Mouse (Mus musculus) urinary bladder, postnatal 25 days (tissue): ENCODE data around the gene Mtmr12.
"Not testable (repeated sequence)": the region's sequence is repeated elsewhere in the genome, so short reads cannot be mapped to it uniquely, and the experiment has no call there.

Experiments used
- DNase-seq: peaks from one replicate; pipeline ENCODE4 v3.0.0; 2022; ENCODE audit warnings: low spot score

Gene Mtmr12

DNA sequence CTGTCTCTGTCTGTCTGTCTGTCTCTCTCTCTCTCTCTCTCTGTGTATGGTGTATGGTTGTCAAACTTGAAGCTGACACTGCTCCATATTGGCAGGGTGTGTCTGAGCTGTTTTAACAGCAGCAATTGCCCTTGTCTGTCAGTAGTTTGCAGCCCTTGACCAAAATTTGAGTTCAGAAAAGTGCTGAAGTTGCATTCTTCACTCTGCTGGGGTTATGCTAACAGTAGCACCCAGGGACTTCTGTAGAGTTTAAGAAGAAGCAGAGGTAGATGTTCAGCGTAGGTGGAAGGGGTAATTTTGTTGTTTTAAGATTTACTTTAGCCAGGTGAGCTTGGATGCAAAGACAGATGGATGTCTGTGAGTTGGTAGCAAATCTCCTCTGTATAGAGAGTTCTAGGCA lies 7.4 kb downstream of the Mtmr12 start:
- DNase-seq: no peak

DNA sequence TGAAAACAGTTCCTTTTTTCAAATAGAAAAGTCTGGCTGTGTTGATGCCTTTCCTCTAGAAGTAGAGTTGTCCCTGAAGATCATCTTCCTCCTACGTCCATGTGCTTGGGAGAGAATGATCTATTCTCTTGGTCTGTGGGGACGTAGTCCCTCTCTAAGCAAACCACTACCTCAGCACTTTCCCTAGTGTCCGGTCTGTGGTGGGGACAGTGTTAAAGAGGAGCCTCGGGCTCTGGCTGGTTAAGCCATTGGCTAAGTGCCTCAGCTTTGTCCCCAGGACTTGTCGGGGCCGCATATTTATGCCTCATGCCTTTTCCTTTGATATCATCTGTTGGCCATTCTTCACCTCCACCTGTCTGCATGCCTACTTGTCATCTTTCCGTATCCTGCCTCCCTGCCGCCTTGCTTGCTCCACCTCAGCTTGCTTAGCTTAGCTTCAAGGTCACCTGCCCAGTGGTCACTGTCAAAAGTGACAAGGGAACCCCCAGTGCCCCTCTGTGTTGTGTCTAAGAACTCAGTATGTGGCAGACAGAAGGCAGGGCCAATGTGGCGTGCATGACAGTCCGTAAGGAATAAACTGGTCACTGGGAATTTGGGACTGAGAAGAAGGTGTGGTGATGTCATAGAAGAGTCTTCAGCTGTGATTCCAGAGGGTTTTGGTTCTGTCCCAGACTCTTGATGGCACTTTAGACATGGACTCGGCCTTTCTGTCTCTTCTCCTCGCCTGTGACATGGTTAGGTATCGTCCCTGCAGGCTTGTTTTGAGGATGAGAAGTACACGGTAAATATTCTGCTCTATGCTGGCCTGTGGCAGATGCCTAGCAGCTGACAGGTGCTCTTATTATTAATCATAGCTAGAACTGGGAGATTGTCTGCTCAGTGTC lies 9.9 kb downstream of the Mtmr12 start:
- DNase-seq: no peak

DNA sequence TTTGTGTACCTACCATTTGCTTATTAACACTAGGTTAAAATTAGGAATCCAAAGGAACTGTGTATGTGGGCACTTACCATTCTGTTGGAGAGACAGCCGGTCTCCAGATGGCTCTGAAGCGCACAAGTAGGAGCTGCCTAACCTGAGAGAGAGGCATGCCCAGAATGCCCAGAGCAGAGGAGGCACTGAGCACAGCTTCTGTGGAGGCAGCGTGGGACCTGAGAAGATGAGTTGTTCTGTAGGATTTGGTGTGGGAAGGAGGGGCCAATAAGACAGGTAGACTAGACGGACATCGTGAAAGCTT lies 10.5 kb downstream of the Mtmr12 start:
- no peak for DNase-seq

DNA sequence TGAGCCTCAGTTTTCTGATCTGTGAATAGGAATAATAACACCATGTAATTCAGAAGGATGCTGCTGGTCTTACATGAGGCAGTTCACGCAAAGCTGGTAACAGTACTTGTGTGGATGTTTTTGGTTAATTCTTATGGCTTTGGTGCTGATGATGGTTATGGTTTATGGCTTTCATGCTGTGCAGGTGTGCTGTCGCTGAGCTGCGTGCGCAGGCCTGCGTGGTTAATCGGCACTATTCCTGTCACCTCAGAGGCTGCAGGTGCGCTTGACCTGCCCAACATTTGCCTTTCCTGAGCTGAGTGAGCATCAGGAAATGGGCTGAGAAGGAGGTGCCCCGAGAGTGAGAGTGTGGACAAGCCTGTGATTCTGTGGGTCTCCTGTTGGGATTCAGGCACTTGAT lies 11.3 kb downstream of the Mtmr12 start:
- no peak for DNase-seq

DNA sequence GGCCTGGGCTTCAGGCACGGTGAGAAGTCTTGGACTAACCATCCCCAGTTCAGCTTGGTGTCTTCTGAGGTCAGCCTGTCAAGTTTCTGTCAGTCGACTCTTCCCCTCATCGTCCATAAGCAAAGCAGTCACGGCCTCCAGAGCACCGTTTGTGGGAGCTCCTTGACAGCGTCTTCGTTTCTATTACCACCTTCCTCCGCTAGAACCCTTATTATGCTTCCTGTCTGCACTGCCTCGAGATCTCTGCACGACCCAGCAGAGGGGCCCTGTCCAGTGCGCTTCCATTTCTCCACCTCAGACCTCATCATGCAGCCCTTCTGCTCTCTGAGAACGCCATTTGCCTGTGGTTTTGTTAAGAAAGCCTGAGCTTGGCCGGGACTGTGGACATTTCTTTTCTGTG lies 12.0 kb downstream of the Mtmr12 start:
- no peak for DNase-seq

DNA sequence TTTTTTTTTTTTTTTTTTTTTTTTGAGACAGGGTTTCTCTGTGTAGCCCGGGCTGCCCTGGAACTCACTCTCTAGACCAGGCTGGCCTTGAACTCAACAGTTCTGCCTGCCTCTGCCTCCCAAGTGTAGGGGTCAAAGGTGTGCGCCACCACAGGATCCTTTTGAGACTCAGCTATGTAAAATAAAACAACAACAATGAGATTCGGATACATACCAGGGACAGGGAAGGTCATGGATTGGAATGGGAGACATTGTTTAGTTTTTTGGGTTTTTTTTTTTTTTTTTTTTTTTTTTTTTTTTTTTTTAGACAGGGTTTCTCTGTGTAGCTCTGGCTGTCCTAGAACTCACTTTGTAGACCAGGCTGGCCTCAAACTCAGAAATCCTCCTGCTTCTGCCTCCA lies 12.5 kb downstream of the Mtmr12 start:
- not testable (repeated sequence) for DNase-seq

DNA sequence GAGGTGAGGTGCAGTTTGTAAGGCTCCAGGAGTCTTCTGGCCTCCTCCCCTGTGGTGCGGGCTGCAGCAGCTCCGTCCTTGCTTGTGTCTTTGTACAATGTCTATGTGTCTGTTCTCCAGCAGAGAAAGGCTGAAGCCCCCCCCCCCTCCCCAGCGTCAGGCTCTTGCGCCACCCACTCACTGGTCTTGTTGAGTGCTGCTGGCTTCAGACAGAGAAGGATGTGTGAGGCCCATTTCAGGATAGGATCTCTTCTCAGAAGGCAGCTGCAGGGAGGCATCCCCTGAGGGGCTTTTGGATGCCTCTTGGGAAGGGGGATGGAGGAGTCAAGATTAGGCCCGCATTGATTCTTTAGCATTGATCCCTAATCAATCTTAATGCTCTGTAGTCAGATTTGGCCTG lies 13.0 kb downstream of the Mtmr12 start:
- DNase-seq: no peak

DNA sequence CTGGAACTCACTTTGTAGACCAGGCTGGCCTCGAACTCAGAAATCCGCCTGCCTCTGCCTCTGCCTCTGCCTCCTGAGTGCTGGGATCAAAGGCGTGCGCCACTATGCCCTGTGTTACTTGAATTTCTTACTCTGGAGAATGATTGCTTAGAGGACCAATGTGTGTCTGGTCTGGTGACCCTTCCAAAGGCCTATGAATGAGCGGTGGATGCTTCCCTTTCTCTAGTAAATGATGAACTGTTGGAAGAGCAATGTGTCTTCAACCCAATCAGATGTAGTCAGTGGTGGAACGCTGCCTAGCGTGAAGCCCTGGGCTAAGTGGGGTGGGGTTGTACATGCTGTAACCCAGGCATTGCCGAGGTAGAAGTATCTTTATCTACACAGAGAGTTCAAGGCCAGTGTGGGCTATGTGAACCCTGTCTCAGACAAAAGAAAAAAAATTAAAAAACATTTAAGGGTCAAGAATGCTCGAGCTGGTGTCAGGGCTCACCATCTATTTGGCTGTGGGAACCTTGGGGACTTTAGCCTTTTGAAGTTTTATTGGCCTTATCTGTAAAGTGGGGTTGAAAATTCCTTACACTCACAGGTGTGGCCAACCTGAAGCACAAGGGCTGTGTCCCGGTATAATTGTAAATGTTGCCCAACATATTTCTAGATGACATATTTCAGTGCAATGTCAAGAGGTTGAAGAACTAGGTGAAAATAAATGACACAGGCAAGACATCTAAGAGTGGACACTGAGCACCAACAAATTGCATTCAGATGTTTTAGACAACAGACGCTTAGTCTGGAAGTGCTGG lies 14.0 kb downstream of the Mtmr12 start:
- no peak for DNase-seq

DNA sequence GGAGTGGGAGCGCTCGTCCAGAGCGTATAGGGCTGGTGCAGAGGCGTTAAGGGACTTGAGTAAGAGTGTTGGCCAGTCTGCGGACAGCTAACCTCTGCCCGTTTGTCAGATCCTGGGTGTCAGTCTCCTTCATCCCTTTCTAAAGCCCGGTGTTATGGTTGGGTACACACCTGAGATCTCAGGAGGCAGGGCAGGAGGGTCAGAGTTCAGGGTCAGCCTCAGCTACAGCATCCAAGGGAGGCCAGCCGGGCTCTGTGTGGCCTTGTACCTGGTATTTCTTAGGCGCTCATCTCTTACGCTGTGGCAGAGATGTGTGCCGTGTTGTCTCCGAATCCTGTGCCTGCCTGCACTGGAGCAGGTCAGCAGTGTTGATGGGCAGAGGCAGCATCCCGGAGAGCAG lies 16.3 kb downstream of the Mtmr12 start:
- no peak for DNase-seq

DNA sequence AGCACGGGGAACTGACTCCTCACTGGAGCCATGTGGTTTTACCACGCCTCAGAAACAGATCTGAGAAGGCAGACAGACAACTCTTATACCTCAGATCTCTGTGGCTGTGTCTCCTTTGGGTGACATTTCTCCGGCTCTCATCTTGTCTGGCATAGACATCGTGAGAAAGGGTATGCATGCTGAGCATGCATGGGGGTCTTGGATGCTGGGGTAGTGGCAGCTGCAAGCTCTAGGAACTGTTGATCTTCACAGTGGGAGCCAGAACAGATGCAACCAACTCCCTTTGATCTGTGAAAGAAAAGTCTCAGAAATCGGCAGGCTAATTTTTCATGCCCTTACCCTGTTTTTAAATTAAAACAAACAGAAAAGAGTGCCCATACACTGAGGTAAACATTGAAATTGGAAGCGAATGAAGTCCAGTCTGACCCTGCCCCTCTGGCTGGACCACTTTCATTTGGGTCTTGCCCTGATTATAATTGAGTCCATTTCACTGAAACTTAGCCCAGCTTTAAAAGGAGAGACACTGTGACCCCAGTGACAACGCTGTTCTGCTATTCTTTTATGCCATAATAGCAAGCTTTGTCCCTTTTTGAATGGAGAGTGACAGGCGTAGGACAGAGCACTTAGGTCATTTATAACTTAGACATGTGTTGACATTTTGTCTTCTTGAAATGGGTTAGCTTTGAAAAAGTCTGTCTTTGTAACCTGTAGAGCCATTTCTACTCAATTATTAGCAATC lies 17.9 kb downstream of the Mtmr12 start:
- DNase-seq: no peak

DNA sequence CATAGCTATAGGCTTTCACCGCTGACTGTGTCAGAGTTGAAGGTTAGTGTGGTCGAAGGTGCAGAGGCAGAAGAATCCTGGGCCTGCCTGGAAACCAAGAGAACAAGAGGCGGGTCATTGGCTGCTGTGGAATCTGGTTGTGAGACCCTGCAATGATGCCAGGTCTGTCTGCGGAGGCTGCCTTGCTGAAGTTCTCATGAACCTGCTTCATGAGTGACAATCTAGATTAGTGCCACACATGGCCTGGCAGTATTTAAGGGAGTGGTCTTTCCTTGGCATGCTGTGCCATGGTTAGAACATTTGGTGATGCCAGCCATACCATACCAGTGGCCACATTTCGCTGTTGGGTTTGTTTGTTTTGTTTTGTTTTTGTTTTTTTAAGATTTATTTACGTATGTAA lies 18.6 kb downstream of the Mtmr12 start:
- DNase-seq: no peak

DNA sequence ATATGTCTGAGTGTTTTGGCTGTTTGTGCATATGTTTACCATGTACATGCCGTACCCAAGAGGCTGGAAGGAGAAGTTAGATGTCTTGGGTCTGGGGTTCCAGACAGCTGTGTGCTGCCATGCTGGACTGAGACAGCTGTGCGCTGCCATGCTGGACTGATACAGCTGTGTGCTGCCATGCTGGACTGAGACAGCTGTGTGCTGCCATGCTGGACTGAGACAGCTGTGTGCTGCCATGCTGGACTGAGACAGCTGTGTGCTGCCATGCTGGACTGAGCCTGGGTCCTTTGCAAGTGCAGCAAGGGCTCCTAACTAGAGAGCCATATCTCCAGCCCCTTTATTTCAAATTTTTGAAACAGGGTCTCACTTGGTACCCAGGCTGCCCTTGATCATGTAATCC lies 19.4 kb downstream of the Mtmr12 start:
- no peak for DNase-seq

DNA sequence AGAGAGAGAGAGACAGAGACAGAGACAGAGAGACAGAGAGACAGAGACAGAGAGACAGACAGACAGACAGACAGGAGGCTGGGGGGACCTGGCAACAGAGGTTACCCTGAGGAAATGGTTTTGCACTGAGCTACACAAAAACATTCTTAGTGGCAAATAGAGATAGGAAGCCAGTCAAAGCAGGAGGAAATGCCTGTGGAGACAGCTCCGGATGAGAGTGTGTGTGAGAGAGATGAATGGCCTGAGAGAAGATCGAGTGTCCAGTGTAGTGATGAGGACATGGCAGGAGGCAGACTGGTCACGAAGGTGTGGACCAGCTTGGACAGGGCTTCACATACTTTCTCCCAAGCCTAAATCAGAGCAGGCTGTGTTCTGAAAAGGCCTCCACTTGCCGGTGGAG lies 20.2 kb downstream of the Mtmr12 start:
- DNase-seq: no peak

DNA sequence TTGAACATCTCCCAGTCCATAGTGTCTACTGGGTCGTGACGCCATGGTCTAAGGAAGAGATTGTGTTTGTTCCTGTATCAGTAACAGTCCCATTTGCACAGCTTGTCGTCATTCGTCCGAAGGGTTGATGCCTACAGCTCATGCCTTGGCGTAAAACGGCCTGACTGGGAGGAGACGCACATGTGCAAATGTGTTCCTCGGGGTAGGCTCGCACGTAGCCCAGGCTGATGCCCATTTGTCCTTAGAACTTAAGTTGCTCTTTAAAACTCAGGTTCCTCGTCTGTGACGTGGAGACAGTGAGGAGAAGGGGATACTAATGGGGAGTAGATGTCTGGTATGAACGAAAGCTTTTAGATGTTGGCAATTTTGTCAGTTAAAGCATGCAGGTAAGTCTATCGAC lies 22.1 kb downstream of the Mtmr12 start:
- DNase-seq: no peak

DNA sequence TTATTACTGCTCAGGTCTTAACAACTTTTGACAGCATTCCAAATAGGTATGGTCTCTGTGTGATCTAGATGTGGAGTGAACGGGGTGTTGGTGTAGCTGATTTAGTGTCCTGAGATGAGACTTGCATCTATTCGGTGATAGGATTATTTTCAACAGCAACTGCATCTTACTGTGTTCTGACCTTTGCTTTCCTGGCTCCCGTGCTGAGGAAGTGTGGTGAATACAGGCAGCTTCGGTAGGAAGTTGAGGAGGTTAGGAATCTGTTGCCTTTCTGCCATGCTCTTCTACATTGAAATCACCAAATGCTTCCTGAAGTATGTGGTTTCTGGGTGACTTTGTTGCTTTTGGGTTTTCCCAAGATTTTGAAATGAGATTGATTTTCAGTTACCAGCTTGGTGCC lies 22.5 kb downstream of the Mtmr12 start:
- no peak for DNase-seq

DNA sequence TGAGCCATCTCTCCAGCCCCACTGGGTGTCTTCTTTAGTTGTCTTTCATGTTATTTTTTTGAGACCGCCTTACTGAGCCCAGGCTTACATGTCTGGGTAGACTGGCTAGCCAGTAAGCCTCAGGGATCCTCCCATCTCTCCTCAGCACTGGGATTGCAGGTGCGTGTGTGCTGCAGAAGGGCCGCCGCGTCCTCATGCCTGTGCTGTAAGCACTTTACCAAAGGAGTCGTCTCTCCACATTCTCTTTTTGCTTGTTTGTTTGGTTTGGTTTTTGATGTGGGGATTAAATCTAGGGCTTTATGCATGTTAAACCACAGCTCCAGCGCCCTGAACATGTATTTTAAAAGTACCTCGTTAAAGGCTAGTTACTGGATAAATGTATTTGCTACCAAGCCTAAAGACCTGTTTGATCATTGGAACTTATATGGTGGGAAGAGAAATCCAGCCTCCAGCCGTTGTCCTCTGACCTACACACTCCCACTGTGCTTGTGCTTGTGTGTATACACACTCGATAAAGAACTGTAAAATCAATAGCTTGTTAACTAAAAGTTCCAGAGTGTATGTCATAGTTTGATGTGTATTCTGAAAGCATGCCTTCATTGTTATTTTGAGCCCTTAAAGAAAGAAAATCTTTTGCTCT lies 24.9 kb downstream of the Mtmr12 start:
- DNase-seq: no peak

DNA sequence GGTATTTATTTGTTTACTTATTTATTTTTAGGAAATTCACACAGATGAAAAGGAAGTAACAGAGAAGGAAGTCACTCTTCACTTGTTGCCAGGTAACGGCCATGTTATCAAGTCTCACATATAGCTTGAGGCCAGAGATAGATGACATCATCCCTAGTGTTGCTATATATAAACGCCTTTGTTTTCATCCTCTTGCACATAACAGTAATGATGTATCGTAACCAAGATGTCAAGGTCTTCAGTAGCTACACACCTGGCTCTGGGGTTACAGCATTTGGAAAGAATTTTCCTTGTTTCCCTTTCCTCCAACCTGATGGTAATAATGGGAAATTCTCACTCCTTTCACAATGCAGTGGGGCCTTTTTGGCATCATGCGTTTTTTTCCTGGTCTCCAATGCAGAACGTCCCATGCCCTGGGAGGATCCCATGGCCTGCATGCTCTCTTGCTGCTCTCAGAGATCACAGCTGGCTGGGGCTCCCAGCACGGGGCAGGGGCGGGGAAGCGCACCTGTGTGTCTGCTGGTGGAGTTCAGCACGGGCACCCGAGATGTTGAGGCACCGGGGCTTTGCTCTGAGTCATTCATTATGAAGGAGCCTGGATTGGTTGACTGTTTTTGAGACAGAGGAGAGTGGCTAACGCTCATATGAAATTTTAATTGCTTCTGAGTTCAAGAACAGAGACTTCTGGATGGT lies 25.6 kb downstream of the Mtmr12 start:
- no peak for DNase-seq

DNA sequence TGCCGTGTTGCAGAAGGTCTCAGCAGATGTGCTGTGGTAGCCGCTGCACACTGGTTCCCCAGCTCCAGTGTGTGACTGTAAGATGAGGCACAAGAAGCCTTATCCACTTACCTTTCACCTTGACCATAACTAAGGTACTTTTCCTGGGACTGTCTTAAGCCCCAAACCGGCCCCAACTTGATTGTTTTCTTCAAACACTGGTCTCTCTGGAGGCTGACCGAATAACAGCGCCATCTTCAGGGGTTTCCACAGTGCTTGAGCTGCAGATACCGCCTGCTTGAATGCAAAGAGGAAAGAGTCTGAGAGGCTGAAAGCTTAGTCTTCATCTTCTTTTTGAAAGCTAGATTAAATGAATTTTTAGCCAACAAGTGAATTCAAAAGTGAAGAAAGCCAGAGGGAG lies 26.6 kb downstream of the Mtmr12 start:
- DNase-seq: no peak

DNA sequence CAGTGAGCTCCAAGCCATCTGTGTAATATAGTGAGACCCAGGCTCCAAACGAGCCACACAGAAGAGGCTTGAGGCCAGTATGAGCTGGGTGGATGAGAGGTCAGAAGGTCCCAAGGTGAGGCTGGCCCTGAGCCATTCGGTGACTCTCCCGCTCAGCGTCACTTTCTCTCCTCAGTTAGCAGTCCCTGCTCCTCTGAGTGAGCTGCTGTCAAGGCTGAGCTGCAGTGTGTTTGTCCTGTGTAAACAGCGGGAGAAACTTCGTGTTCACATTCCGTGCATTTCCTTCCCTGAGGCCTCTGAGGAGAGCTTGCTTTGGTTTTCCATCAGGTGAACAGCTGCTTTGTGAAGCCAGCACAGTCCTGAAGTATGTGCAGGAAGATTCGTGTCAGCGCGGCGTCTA lies 27.6 kb downstream of the Mtmr12 start:
- no peak for DNase-seq

DNA sequence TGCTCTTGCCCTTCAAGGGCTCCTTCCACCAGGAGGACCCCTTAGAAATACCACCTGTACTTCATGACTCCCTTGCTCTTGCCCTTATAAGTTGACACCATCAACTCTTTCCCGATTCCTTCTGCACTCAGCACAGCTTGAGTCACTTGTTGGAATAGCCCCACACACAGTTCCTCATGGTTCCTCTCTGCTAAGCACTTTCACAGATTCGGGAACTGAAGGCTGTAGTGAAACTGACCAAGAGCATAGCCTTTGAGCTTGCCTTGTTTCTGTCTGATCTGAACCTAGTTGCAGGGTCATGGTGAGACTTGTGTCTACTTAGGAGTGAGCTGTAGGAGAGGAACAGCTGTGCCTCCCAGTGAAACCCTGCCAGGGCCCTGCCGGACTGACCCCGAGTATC lies 28.2 kb downstream of the Mtmr12 start:
- no peak for DNase-seq

DNA sequence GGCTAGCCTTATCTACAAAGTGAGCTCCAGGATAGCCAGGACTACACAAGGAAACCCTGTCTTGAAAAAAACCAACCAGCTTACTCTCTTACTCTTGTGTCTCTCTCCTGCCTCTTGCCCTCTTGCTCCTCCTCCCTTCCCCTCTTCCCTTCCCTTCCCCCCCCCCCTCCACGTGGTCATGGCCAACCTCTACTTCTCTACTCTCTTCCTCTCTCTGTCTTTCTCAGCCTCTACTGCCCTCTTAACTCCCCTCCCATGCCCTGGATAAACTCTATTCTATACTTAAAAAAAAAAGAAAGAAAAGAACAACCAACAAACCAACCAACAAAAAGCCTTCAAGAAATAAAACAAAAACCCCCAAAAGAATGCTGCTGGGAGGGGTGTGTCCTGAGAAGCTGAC lies 30.7 kb downstream of the Mtmr12 start:
- no peak for DNase-seq

DNA sequence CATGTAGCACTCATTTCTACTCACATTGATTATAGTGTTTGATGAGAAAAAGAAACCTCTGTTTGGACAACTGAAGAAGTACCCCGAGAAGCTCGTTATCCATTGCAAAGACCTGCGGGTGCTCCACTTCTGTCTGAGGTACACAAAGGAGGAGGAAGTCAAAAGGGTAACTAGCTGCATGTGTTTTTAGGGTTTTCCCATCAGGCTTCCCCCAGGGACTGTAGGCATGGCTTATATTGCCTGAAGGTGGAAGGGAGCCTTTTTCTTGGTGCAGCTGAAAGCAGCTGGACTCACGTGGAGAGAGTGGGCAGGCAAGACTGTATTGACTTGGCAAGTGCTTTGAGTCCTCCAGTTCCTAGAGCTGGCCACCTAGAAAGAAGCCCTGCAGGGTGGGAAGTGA lies 31.2 kb downstream of the Mtmr12 start:
- DNase-seq: no peak
